Mouse (Mus musculus): Measurements from ENCODE around the gene Bid.

DNA sequence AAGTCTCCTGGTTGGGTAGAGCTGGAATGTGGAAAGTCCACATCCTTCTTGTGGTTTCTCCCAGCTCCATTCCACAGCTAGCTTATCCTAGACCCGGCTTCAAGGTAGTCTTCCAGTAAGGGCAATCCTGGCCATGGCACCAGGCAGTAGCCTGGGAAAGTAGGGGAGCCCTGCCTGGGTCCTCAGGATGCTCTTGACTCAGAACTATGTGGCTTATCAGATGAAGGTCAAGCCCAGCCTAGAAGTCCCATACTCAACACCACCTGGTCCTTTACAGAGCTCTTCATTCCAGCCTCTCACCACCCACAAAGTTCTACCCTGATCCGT is 1.0 kb downstream of the Bid start:
- TF ChIP-seq POLR2A (IDR thresholded peaks at IDR 0.05; ENCODE audit: low read depth, low read length) (no peak), CTCF (conservative IDR thresholded peaks at IDR 0.05; ENCODE audit: insufficient read depth, insufficient read length, low read depth, low read length) (no peak)
